Mouse (Mus musculus): Measurements from ENCODE around the gene Lrrc14b.
A peak's percentile ranks its signal among the peaks of the same experiment; 100 is the strongest.

The Lrrc14b gene

DNA sequence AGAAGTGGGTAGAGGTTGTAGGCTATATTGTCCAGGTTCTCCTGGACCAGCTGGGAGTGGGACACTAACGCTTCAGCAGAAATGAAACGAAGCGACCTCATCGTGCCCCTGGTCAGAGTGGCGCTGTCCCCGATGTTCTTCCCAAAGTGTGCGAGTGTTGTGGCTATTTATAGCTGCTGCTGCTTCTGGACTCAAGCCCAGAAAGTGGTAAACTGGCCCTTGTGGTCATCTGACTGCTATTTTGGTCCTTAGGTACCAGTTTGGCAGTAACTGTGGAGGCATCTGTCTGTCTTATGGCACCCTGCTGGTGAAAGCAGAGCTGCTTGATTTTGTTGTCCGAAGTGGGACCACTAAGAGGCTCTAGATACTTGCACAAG, at the start of gene Lrrc14b:
TSS of gene Lrrc14b (minus strand) at position 147 of the 377 bp plus-strand sequence.
- DNase-seq (ENCODE audit: low read depth): no peak

GRCm38 (mm10) chr13:74399298-74399839, 35.6 kb upstream of the Lrrc14b start, which contains the start of gene Ftl1-ps1:
Ftl1-ps1 (plus strand) TSS chr13:74399694.
- no peak for DNase-seq (ENCODE audit: low read depth)

DNA sequence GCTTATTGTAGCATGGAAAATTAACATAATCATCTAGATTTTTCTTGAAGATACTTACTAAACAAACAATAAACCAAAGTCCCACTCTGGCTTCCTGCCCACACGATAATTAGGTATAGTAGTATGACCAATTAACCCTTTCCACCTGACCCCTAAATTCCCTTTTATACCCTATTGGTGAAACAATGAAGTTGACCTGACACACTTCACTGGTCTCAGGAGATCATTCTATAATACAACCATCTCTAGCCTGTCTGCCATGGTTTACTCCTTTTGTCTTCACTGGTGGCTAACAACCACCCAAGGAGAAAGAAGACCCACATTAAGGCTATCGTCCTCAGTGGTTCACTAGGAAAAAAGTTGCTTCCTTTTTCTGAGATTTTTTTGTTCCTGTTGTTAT, 27.4 kb upstream of the Lrrc14b start:
- DNase-seq (ENCODE audit: low read depth): no peak

GRCm38 (mm10) chr13:74390371-74390990, 26.7 kb upstream of the Lrrc14b start, which contains the start of gene Zfp72:
Zfp72 (minus strand) TSS chr13:74390836.
- DNase-seq (ENCODE audit: low read depth): peak; percentile 37

- no peak for DNase-seq (ENCODE audit: low read depth)
Measured at GRCm38 (mm10) chr13:74389730-74390129, 25.9 kb upstream of the Lrrc14b start.

DNA sequence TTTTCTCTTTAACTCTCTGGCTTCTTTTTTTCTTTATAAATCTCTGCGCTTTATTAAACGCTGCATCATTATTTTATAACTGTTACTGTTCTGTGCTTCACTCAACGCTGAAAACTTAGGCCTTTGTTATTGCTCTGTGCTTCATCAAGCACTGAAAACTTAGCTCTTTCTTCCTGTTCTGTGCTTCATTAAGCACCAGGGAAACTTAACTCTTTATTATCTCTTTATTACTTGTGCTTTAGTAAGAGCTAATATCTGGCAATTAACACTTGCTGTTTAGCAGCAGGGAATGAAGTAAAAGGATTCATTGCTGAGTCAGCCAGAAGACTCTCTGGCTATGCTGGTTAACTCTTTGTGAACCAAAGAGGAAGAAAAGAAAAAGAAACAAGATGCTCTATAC, 18.5 kb upstream of the Lrrc14b start:
- no peak for DNase-seq (ENCODE audit: low read depth)

DNA sequence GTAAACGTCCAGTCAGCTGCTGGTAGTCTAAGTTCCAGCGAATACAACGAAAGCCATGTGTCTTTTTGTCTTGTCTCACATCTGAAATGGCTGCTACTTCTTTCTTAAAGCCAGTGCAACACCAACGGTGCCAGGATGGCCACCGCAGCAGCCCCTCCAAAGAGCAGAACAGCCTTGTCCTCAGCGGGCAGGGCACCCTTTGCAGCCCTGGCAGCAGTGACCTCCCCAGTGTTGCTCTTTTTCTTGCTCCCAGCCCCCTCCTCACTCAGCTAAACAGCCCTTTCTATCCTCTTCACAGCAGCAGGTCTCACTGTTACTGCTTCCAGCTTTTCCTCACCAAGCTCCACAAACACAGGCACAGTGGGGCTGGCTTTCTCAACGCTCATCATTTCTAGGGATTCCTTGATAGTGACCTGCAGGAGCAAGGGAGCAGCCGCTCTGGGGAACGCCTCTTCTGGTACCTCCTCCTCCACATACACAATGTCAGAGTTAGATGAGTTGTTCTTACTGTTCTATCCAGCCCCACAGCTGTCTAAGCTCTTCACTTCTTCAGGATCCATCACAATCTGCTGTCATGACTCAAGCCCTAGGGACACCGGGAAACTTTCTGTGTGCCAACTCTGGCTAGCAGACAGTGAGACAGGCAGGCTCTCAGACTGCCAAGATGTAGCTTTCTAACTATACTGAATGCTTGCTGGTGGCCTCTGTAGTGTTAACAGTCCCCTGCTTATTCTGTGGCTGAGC, 17.9 kb upstream of the Lrrc14b start:
- DNase-seq (ENCODE audit: low read depth): no peak

GRCm38 (mm10) chr13:74363176-74363858, 488 bp downstream of the Lrrc14b start:
- DNase-seq (ENCODE audit: low read depth): no peak

DNA sequence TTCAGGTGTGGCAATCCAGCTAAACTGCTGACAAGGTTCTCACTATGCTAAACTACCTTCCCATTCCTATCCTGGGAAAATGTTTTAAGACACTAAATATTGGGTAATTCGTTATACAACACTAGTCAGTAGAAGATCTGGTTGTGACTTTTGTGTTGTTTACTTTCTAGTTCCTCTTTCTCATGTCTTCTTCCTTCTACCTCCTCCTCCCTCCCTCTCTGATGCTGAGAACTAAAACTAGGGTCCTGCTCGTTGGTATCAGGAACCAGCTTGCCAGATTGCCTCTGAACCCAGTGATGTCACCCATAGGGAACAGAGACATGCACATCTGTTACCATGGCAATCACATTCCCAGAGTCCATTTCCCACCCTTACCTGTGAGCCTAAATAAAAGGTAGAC, 1.6 kb downstream of the Lrrc14b start:
- DNase-seq (ENCODE audit: low read depth): no peak

GRCm38 (mm10) chr13:74356491-74356890, 7.3 kb downstream of the Lrrc14b start:
- no peak for DNase-seq (ENCODE audit: low read depth)

DNA sequence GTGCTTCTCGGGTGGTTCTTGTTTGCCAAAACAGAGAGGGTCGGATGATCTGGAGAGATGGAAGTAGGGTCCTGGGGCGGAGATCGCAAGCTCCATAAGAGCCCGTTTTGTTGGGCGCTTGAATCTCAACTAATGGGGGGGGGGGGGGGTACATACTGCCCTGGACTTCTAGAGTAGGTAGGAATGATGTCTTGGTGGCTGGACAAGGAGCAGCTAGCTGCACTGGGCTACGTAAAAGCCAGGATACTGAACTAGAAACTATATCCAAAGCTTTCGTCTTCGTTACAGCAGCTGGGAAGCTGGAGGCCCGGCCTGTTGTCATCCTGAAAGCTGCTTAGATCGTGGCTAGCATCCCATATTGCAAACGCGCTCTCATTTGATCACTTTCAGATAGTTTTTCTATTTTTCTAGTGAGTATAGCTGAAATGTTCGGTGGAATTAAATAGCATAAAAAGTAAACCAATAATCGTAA, 13.3 kb downstream of the Lrrc14b start:
- DNase-seq (ENCODE audit: low read depth): peak; percentile 29

DNA sequence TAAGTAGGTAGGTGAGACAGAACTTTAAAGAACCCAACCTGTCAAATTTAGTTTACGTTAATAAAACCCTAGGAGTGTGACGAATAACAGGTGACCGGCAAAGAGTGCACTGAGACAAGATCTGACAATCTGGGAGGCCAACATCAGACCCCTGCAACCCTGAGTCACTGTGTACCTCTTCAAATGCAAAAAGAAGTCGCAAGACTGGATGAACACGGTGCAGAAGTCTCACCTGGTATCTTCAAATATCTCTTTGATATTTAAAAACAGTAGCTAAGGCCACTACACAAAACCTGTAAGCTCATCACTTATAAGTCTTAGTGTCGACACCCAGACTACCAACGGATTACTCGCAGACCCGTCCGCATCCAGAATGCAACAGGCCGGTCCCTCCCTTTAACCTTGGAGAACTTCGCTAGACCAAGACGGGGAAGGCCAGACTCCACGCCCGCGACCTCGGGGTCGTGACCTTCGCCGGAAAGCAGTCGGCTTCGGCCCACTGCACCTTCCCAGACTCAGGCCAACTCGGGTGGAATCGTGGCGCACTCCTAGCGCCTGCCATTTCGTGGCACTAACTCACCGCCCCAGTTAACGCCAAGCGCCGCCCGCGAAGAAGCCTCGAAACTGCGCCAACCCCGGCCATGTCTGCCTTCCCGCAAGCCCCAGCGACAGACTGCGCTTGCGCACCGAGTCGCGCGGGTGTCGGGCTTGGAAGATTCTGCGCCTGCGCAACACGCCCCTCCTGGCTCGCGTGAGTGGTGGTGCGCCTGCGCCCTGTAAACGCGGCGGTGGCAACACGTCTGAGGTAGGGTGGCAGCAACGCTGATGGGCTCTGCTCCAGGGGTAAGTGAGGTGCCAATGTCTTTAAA, 14.0 kb downstream of the Lrrc14b start, which contains the start of the genes Sdha and Ccdc127:
TSS of gene Sdha (minus strand) at position 715 of the 869 bp plus-strand sequence.
TSS of gene Ccdc127 (plus strand) at position 744 of the 869 bp plus-strand sequence.
- DNase-seq (ENCODE audit: low read depth): peak; percentile 96

- DNase-seq (ENCODE audit: low read depth): peak; percentile 51
Measured at GRCm38 (mm10) chr13:74341036-74341435, 22.8 kb downstream of the Lrrc14b start.

DNA sequence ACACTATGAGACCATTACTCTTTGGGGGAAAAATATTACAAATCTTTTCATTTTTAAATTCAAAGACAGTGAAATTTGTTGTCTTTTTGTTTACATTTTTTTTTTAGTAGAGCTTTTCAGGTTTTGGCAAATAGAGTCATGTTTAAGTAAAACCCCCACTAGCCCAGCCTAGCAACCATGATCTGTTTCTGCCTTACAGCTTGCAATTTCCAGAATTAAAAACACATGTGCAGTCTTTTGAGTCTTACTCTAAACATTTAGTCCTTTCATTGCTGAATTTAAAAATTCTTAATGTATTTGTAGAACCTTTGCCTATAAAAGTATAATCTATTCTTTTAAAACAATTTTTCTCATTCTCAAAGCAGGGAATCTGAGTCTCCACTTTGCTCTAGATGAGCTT, 34.5 kb downstream of the Lrrc14b start:
- no peak for DNase-seq (ENCODE audit: low read depth)

DNA sequence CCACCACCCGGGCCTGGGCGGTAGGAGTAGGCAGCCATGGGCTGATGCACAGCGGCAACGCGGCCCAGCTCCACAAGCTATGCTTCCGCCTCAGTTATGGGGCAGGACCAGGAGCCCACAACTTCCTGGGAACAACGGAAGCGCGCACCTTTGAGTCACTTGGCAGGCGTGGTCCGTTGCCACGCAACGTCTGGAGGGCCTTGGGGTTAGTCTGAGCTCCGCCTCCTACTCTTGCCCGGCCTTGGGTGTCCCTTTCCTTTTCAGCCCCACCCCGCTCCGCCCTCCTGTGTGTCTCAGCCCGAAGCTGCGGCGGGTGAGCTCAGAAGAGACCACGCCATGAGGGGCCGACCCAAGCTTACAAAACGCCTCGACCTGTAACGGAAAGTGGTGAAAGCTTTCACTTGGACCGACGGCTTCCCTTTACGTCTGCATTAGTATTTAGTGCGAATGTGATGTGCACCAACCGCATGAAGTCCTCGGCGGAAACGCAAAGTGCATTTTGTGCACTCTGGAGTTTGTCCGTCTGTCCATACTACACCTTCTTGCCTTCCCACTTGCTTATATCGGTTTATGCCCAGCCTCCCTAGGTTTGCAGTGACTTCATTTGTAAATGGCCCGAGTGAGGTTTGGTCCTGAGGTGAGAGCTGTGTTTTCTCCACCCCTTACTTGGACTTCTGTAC, 46.5 kb downstream of the Lrrc14b start, which contains the start of gene Pdcd6:
TSS of gene Pdcd6 (minus strand) at position 411 of the 680 bp plus-strand sequence.
- DNase-seq (ENCODE audit: low read depth): peak; percentile 99

- DNase-seq (ENCODE audit: low read depth): no peak
Measured at GRCm38 (mm10) chr13:74316789-74317169, 47.0 kb downstream of the Lrrc14b start.

DNA sequence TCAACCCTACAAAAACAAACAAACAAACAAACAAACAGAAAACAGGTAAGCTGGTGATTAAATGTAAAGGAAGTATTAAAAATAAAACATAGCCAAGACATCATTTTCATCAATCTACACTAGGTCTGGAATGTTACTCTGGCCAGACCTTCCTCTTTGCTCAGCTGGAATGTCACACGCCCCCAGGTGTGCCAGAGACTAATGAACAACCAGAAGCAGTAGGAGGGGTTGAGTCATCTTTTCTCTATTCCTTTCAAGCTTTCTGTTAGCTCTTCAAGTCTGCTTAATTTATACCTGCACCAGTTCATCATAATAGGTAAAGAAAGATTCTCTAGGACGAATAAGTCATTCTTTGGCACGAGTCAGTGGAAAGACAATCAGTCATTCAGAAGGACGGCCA, 47.4 kb downstream of the Lrrc14b start:
- DNase-seq (ENCODE audit: low read depth): no peak

- no peak for DNase-seq (ENCODE audit: low read depth)
Measured at GRCm38 (mm10) chr13:74314616-74315015, 49.2 kb downstream of the Lrrc14b start.

Measured in c-Kit-positive CD71-positive TER-119-negative erythroid progenitor cells, embryonic 14.5 days (primary cell).